Mouse (Mus musculus) cerebellum, postnatal 36 days (tissue): ENCODE measurements around the gene Myl6.

Experiments
- DNase-seq, 2 experiments: peaks; one replicate each; pipeline ENCODE4 v3.0.0; 2021 to 2022; ENCODE audit warnings: mixed read lengths in 2 of 2

Gene Myl6

DNA sequence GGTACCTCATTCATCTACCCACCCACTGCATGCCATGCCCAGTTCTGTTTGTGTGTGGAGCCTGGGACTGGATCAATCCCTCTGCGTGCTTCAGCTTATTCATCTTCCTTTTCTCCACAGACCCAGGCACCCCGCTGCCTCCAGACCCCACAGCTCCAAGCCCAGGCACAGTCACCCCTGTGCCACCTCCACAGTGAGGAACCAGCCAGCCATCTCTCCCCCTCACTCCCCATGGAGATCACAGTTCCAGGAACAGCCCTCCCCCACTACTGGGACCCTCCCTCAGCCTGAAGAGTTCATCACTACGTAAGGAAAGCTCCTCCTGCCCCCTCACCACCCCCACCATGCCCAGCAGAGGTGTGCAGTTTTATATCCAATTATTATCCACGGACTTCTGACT lies 5.2 kb downstream of the Myl6 start:
- no peak for DNase-seq

GRCm38 (mm10) chr10:128487861-128488712 lies 5.9 kb downstream of the Myl6 start:
- DNase-seq, result peak; percentile 71 to 74

- no peak for DNase-seq
Measured at GRCm38 (mm10) chr10:128486370-128486769, 7.6 kb downstream of the Myl6 start.

- no peak for DNase-seq
Measured at GRCm38 (mm10) chr10:128474366-128474765, 19.6 kb downstream of the Myl6 start.

GRCm38 (mm10) chr10:128460270-128460630 lies 33.7 kb downstream of the Myl6 start:
- DNase-seq, result no peak

DNA sequence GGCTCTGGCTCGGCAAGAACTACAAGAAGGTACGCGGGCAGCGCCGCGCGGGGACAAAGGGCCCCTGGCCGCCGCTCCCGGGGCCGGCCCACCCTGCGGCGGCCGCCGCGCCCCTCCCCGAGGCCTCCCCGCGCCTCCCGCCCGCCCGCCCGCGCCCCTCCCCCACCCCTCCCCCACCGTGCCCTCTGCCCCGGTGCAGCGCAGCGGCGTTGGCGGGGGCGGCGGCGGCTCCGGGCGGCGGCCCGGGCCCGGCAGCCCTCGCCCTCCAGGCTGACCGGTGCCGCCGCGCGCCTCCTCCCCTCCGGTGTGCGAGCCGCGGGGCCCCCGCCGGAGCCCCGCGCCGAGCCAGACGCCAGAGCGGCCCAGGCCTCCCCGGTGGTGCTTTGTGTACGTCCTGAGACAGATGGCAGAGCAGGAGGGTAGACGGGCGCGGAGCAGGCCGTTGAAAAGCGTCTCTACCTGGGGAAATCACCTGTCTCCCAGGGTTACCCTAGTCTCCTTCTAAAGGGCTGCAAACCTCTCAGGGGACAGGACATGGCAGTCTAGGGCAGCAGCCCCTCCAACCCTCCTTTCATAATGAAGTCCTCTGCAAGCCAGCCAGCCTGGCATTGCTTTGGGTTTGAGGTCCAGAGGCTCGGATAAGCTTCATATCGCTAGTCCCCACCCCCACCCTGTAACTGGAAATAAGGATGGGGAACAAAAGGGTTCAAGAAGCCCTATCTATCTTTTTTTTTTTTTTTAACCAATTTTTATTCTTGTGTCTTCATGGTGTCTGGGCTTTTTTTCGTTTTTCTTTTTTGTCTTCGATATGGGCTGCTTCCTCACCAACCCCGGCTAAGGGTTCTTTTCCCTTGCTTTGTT lies 34.3 kb downstream of the Myl6 start:
- DNase-seq, result peak; percentile 63 to 65

DNA sequence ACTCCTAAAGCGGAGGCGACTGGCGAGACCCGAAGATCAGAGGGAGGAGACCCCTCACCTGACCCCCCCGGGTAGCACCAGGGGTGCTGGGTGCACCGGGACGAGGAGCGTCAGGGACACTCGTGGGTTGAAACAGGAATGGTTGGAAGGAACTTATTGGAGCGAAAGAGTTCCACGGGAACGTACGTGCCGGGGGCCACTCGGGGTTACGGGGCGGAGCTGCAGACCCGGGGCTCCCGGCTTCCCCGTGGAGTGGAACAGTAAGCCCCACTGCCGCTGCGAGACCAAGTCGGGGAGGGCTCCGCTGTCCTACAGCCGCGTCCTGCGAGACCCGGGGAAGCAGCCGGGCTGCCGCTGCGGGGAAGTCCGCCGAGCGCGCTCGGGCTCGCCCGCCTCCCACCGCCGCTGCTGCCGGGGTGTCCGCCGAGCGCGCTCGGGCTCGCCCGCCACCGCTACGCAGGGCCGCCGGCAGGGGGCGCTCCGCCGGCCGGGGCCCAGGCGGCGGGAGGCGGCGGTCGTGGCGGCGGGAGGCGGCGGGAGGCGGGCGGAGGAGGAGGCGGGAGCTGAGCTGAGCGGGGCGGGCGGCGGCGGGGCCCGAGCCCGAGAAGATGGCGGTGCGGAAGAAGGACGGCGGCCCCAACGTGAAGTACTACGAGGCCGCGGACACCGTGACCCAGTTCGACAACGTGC lies 35.1 kb downstream of the Myl6 start, which contains the start of gene Smarcc2:
TSS of gene Smarcc2 (plus strand) at position 530 of the 690 bp plus-strand sequence.
- DNase-seq, result peak; percentile 82 to 91

DNA sequence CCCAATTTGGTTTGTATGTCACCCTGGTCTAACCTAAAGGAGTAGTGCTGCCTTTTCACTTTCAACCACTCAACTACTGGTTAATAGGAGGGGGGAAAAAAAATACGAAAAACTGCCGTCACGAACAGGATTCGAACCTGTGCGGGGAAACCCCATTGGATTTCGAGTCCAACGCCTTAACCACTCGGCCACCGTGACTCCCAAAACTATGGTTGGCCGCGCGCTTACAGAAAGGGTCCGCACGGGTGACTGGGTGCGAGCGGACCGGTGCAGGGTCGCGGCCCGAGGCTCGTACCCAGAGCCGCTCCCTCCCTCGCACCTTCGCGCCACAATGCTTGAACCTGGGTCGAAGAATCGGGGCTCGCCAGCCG lies 35.6 kb downstream of the Myl6 start:
- DNase-seq, result peak; percentile 92 to 97

- no peak for DNase-seq
Measured at GRCm38 (mm10) chr10:128457676-128458075, 36.3 kb downstream of the Myl6 start.

DNA sequence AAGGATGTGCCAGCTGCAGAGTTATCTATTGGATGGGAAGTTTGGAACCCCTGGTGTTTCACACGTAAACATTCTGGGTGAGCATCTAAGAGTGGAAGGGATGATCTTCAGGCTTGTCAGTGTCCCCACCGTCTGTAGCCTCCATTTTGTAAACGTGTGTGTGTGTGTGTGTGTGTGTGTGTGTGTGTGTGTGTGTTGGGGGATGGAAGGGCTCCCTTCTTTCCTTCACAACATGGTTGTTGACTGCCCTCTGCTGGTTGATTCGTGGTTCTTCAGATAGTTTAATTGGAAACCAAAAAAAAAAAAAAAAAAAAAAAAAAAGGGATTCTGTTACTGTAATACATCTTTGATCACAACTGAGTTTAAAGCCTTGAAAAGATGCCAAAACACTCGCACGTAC lies 38.7 kb downstream of the Myl6 start:
- DNase-seq, result peak; percentile 66 to 74

- DNase-seq, result no peak
Measured at GRCm38 (mm10) chr10:128454471-128454870, 39.5 kb downstream of the Myl6 start.

- no peak for DNase-seq
Measured at GRCm38 (mm10) chr10:128451014-128451413, 42.9 kb downstream of the Myl6 start.

- DNase-seq, result no peak
Measured at GRCm38 (mm10) chr10:128445407-128445806, 48.5 kb downstream of the Myl6 start.

DNA sequence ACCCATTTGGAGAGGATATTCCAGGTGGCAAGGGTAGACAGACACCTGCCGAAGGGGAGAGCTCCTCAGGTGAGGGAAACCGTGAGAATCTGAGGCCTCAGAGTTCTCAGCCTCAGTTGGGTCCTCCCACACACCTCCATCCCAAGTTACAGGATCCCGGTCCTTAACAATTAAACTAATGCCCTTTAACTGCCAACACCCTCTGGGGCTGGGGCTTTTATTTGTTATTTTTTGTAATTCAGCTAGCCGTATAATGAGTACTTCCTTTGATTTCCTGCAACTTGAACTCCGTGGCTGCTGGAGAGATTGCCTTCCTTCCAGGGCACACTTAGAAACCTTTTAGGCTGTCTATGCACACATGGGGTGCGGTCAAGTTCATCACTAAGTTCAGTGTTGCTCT lies 49.6 kb downstream of the Myl6 start:
- no peak for DNase-seq

- DNase-seq, result no peak
Measured at GRCm38 (mm10) chr10:128442718-128443117, 51.2 kb downstream of the Myl6 start.

GRCm38 (mm10) chr10:128441324-128442119 lies 52.4 kb downstream of the Myl6 start:
- peak; percentile 33 to 35 for DNase-seq
